ENCODE assay signal across 9 mouse cellular contexts in the genomic region with DNA sequence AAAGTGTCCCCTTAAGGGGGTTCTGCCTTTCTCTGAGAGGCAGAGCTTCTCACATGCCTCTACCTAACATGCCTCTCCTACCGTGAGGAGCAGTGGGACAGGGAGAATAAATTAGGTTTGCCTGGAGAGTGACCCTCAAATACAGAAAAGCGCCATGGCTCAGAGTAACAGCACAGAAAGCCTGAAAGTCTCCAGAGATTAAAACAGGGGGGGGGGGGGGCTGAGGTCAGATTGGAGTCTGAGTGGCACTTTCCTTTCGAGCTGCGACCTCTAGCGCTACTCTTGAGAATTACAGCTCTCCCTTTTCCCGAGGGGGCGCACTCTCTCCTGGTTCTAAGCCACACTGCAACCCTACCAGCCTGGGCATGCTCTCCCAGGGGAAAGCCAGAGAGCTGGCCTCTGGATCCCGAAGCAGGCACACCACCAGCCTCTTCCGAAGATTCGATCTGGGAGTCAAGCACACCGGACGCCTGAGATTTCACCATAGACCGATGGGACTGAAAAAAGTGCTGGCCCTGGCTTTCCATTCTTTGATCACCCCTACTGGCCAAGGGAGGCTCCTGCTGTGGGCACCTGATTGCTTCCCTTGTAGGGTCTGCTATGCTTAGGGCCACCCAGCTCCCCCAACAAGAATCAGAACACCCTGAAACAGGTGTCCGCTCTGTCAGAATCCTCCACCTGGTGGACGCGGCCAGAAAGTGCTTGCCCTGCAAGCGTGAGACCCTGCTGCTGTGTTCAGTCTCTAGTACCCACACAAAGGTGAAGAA. TPM values are rescaled to one million over a fixed set of nuclear protein-coding genes. Genes with fewer than 3 reads are reported as not detected.
A peak's percentile ranks its signal among the peaks of the same experiment; 100 is the strongest.
DNase-seq lines count a peak whose midpoint lies in the region; ATAC-seq lines count a peak whose summit lies in the region.
"Had no signal": no experiment of that assay in that cellular context is flagged by ENCODE, and none has a peak within 500 bp of the region (broad histone marks: within the 10 kb centered on the region; RNA-seq: fewer than 3 reads in every experiment).

No protein-coding gene starts in this region.

- H3K36me3 ChIP-seq in embryonic facial prominence, embryonic 11.5 days (replicated peaks; ENCODE audit: control insufficient read depth, insufficient read depth, low read depth, low read length): no peaks in the 10 kb centered on the region
- H3K36me3 ChIP-seq in hindbrain, embryonic 10.5 days: no peaks in the 10 kb centered on the region
- H3K36me3 ChIP-seq in limb, embryonic 11.5 days (ENCODE audit: control insufficient read depth, insufficient read depth, low read length): no peaks in the 10 kb centered on the region
- H3K36me3 ChIP-seq in midbrain, embryonic 12.5 days: no peaks in the 10 kb centered on the region
- H3K36me3 ChIP-seq: lung, embryonic 15.5 days had no signal

- WGBS in embryonic facial prominence, embryonic 11.5 days: 32% methylated on average over 17 of the region's 17 CpGs
- WGBS in hindbrain, embryonic 10.5 days: 31% methylated on average over 17 of the region's 17 CpGs
- WGBS in limb, embryonic 11.5 days: 35% methylated on average over 17 of the region's 17 CpGs
- 29% methylated on average over 17 of the region's 17 CpGs for WGBS in midbrain, embryonic 12.5 days

- intact Hi-C loops in heart, postnatal 25 days (cut with DNase I): loop anchor here (5.0 kb wide), 3 partner anchors 136 to 711 kb away; no protein-coding TSS in a partner anchor

- H3K4me2 ChIP-seq in embryonic facial prominence, embryonic 11.5 days (ENCODE audit: low read depth, low read length): no peak overlapping the region
- H3K4me2 ChIP-seq in limb, embryonic 11.5 days (ENCODE audit: low read depth, severe bottlenecking): no peak overlapping the region
- no peak overlapping the region for H3K4me2 ChIP-seq in midbrain, embryonic 12.5 days (replicated peaks)
- H3K4me2 ChIP-seq: lung, embryonic 15.5 days had no signal

- DNase-seq in heart, adult 11 months: peak; percentile 94
- no peak for DNase-seq in heart, postnatal 25 days (ENCODE audit: low spot score)
- peak; percentile 32 for DNase-seq in Muller cell, postnatal 12 days (ENCODE audit: inconsistent ontology term)
- peak; percentile 77 for DNase-seq in embryonic facial prominence, embryonic 11.5 days (ENCODE audit: low spot score)
- peak; percentile 58 for DNase-seq in hindbrain, embryonic 10.5 days (ENCODE audit: low spot score)
- DNase-seq in limb, embryonic 11.5 days (ENCODE audit: low spot score): peak; percentile 79
- DNase-seq in testis, postnatal 10 days (ENCODE audit: low spot score): peak; percentile 75

- no peaks in the 10 kb centered on the region for H3K4me1 ChIP-seq in embryonic facial prominence, embryonic 11.5 days (ENCODE audit: control insufficient read depth, insufficient read depth, low read length)
- H3K4me1 ChIP-seq in hindbrain, embryonic 10.5 days (replicated peaks): peaks cover 6% of the 10 kb centered on the region; the same call in 1 of the 2 replicates
- peaks cover 10% of the 10 kb centered on the region; the same call in 1 of the 2 replicates for H3K4me1 ChIP-seq in limb, embryonic 11.5 days (ENCODE audit: control insufficient read depth, insufficient read depth, low read length)
- no peaks in the 10 kb centered on the region for H3K4me1 ChIP-seq in midbrain, embryonic 12.5 days

- ATAC-seq in embryonic facial prominence, embryonic 11.5 days (replicated peaks; ENCODE audit: insufficient number of reproducible peaks, low FRiP score, low TSS enrichment, low read depth): peak; percentile 54; the same call in 1 of the 2 replicates
- ATAC-seq in limb, embryonic 11.5 days (ENCODE audit: insufficient number of reproducible peaks, low FRiP score, low TSS enrichment, low read depth): no peak; the same call in 1 of the 2 replicates
- ATAC-seq in midbrain, embryonic 12.5 days (ENCODE audit: low FRiP score, low read depth): peak; percentile 52; the same call in 1 of the 2 replicates

- H3K9ac ChIP-seq in embryonic facial prominence, embryonic 11.5 days (replicated peaks; ENCODE audit: low read length): no peak overlapping the region
- no peak overlapping the region for H3K9ac ChIP-seq in limb, embryonic 11.5 days (ENCODE audit: low read length)
- H3K9ac ChIP-seq in midbrain, embryonic 12.5 days (replicated peaks): no peak overlapping the region
- H3K9ac ChIP-seq: lung, embryonic 15.5 days had no signal

- H3K9me3 ChIP-seq in embryonic facial prominence, embryonic 11.5 days (replicated peaks; ENCODE audit: control insufficient read depth, low read length): no peaks in the 10 kb centered on the region
- H3K9me3 ChIP-seq in hindbrain, embryonic 10.5 days: no peaks in the 10 kb centered on the region
- no peaks in the 10 kb centered on the region for H3K9me3 ChIP-seq in limb, embryonic 11.5 days (ENCODE audit: control insufficient read depth, low read length)
- no peaks in the 10 kb centered on the region for H3K9me3 ChIP-seq in midbrain, embryonic 12.5 days
- H3K9me3 ChIP-seq: lung, embryonic 15.5 days had no signal

- H3K4me3 ChIP-seq in embryonic facial prominence, embryonic 11.5 days (ENCODE audit: low read depth, low read length): no peak overlapping the region
- no peak overlapping the region for H3K4me3 ChIP-seq in hindbrain, embryonic 10.5 days
- no peak overlapping the region for H3K4me3 ChIP-seq in limb, embryonic 11.5 days (ENCODE audit: low read depth, low read length)
- H3K4me3 ChIP-seq in midbrain, embryonic 12.5 days: no peak overlapping the region
- H3K4me3 ChIP-seq: lung, embryonic 15.5 days had no signal

- H3K27ac ChIP-seq in embryonic facial prominence, embryonic 11.5 days (replicated peaks; ENCODE audit: low read depth, low read length): no peak overlapping the region
- H3K27ac ChIP-seq in hindbrain, embryonic 10.5 days: no peak overlapping the region
- H3K27ac ChIP-seq in limb, embryonic 11.5 days (replicated peaks; ENCODE audit: low read depth, low read length): no peak overlapping the region
- no peak overlapping the region for H3K27ac ChIP-seq in midbrain, embryonic 12.5 days (replicated peaks)
- H3K27ac ChIP-seq: lung, embryonic 15.5 days had no signal

- H3K27me3 ChIP-seq in embryonic facial prominence, embryonic 11.5 days (ENCODE audit: control insufficient read depth, insufficient read depth, low read length): no peaks in the 10 kb centered on the region
- 0 out of 2 replicates have a peak, but pooled peaks cover 4% of the 10 kb centered on the region for H3K27me3 ChIP-seq in hindbrain, embryonic 10.5 days (ENCODE audit: insufficient read depth, poor library complexity, severe bottlenecking)
- H3K27me3 ChIP-seq in limb, embryonic 11.5 days (ENCODE audit: control insufficient read depth, insufficient read depth, low read length): peaks cover 6% of the 10 kb centered on the region; the same call in 1 of the 2 replicates
- H3K27me3 ChIP-seq in midbrain, embryonic 12.5 days: no peaks in the 10 kb centered on the region
- H3K27me3 ChIP-seq: lung, embryonic 15.5 days had no signal

RNA-seq across cellular contexts. Expression of gene Cdkn3, which starts 57.5 kb away (rescaled TPM):
- 1 to 10 TPM in 1 of 2 experiments, under 1 TPM in 1; 0.83 to 1.2 TPM for total RNA-seq in heart, postnatal 25 days (2021)
- polyA plus RNA-seq in embryonic facial prominence, embryonic 11.5 days (2014; fragmentation: Nextera tagmentation; extraction: Ambion mirVana): 46.6 and 47.5 TPM in 2 replicates
- polyA plus RNA-seq in hindbrain, embryonic 10.5 days (2016; fragmentation: Nextera tagmentation; extraction: Ambion mirVana): 46.6 and 47.0 TPM in 2 replicates
- polyA plus RNA-seq in limb, embryonic 11.5 days (2014; fragmentation: Nextera tagmentation; extraction: Ambion mirVana): 48.1 and 48.2 TPM in 2 replicates
- polyA plus RNA-seq in midbrain, embryonic 12.5 days (2016; fragmentation: Nextera tagmentation; extraction: Ambion mirVana): 34.5 and 40.4 TPM in 2 replicates
